Mouse (Mus musculus) cerebral cortex, adult 2 months (tissue): ENCODE data around the gene Pex7.

Experiments
- WGBS: fragments of 180-500 bp; shearing (Covaris S2); methylation state at CpG from one replicate; pipeline ENCODE4 v1.1.7; 2018; 5-methylcytosine and 5-hydroxymethylcytosine counted together

Pex7 gene

DNA sequence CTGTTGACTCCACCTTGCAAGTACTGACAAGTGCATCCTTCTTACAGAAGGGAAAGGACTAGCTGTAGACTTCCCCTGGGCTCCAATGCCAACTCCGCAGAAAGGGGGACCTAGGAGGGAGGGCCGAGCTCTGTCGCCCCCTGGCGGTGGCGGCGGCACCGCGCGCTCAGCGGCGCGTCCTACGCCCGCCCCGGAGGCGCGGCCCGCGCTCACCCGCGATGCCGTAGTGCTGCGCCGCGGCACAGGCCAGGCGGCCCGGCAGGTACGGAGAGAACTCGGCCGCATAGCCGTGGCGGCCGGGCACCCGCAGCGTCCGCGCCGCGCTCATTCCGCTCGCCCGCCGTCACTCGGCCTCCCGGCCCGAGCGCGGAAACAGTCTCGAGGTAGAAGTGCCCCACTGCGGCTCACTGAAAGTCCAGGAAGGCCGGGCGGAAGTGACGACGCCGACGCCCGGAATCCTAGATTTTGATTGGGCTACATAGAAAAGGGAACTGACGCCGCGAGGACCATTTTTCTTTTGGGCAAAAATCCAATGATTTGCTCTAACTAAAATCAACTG lies at the start of gene Pex7:
Pex7 (minus strand) TSS at position 444 of the 559 bp plus-strand sequence.
- WGBS, result under 1% methylated on average over 60 of the region's 60 CpGs

DNA sequence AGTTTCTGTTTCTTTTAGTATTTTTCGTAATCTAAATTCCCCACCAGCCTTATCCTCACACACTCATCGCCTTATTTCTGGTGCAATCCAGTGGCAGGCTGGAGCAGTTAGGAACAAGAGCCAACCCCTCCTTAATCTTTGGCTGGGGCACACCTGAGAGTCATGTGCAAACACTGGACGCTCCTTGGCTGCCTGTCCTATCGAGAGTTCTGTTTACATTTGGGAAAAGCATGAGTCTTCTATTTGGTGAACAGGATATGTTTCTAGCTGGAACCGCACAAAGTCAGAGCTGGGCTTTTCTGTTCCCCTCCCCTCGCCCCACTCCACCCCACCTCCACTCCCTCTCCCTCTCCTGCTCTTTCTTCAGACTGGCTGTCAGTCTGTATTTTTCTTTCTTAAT lies 49.3 kb upstream of the Pex7 start:
- WGBS, result 63% methylated on average over 6 of the region's 6 CpGs

DNA sequence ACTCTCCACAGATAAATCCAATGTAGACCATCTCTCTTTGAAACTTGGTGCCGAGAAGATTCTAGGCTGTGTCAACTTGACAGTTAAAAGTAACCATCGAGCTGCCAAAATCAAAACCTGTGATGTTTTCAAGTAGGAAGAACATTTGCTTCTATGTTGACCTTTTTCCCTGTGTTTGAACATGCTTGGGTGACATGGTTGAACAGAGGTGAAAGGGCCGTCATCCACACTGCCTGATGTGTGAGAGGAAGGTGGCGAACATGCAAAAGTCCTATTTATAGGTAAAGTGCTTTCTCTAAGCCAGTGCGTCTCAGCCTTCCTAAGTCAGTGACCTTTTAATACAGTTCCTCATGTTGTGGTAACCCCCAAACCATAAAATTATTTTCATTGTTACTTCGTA lies 48.3 kb upstream of the Pex7 start:
- 88% methylated on average over 6 of the region's 6 CpGs for WGBS

DNA sequence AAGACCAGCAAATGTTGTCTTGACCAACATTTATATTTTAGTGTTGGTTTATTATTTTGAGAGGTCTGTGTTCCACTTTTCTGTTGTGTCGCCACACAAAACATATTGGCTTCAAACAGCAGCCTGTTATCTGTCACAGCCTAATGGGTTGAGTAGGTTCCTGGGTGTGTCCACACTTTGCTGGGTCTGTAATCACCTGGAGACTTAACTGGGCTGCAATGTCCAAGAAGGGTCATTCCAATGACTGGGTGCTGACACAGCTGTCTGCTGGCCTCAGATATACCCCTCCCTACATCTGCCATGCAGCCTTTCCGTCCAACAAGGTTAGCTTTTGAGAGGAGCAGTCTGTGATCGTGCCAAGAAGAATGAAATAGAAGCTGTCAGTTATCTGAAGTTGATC lies 47.1 kb upstream of the Pex7 start:
- WGBS, result 91% methylated on average over 3 of the region's 3 CpGs

DNA sequence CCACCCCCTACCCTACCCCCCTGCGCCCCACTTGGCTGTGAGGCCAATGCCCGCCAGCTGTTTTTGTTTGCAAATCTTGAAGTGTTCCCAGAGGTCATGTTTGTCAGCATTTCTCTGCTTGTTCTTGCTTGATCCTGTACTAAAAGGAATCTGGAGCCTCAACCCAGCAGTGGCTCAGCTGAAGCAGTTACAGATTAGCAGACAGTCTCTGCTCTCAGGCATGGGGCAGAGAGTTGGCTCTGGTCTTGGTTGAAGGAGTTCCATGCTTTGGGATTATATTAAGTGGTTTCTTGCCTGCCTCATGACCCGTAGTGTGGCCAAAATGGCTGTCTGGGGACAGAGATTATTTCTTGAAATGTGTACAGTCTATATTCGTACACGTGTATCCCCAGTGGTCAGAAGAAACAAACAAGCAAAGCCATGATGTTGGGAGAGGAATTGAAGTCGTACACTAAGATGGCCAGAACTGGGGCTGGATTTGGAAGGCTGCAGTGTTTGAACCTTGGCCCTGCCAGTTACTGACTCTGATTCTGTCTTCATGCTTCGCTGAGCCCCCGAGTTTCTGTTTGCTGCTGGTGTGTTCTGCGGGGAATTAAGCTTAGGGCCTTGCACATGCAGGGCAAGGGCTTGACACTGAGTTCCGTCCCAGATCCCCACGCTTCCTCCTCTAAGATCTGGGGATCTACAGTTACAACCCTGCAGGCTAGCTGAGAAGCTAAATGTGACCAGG lies 45.7 kb upstream of the Pex7 start:
- 89% methylated on average over 11 of the region's 11 CpGs for whole genome bisulfite sequencing

DNA sequence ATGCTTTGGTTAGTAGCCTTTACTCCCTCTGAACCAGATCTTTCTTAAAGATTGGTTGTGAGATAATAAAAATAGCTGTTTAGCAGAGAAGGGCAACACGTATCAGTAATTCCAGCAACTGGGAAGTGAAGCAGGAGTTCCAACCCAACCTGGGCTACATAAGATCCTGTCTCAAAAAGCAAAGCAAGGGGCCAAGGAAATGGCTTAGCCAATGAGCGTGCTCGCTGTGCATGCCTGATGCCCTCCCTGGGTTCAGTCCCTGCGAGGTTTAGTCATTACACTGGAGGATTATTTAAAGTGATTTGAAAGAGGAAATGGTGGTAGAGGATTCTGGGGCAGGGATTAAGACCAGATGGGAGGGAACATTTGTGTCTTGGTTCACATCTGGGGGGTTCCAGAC lies 41.6 kb upstream of the Pex7 start:
- WGBS, result 86% methylated on average over 4 of the region's 4 CpGs

DNA sequence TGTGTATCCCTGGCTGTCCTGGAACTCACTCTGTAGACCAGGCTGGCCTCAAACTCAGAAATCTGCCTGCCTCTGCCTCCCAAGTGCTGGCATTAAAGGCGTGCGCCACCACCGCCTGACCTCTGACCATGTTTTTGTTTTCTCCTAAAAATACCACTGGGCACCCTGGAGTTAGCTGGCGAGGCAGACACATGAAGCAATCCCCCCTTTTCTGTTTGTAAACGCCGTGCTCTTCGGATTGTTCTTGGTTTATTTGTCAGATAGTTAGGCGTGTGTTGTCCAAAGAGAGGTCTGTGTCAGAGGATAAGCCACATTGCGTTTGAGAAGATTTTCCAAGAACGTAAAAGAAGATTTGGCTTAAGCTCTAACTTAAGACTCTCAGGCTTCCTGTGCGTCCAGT lies 40.9 kb upstream of the Pex7 start:
- 96% methylated on average over 11 of the region's 11 CpGs for WGBS

DNA sequence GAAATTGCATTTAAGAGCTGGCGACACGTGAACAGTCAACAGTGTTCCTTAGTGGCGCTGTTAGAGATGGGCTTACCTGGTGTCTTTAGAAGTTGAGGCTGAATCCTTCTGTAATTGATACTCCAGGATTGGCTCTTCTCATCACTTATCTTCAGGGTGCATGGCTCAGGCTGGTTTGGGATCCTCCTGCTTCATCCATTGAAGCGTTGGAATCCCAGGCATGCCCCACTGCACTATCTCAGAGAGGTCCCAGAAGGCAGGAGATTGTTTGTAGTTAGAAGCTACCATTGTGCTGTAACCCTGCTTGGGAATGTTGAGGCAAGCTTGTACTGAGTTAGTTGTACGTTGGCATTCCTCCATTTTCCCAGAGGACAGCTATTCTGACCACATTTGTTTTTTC lies 40.4 kb upstream of the Pex7 start:
- 96% methylated on average over 5 of the region's 5 CpGs for WGBS

DNA sequence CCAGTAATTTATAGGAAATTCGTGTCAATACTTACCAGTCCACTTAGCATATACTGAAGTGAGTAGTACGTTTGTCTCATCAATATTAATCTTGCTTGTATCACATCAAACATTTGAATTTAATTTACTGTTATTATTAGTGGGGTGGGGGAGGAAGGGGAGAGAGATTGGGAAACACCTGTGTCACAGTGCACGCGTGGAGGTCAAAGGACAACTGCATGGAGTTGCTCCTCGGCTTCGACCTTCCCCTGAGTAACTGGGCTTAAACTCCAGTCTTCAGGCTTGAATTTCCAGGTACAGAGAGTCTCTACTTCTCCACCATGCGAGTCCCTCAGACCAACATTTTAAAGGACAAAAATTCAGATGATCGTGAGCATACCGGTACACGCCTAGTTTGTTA lies 40.0 kb upstream of the Pex7 start:
- 93% methylated on average over 10 of the region's 10 CpGs for whole genome bisulfite sequencing

DNA sequence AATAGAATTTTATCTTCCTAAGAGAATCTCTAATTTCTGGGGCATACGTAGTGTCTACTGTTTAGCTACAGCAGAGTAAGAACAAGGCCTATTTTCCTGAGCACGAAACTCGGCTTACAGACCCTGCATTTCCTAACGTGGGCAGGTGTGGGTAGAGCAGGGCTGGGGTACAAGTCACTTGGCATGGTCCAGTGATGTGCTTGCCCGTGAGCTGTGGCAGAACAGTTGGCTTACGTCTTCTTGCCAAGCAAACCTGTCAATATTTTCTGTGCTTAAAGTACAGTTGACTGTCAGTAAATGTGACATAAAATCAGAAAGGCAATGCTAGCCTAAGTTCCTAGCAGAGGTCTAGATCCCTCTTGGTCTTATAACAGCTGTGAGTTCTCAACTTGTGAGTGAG lies 39.2 kb upstream of the Pex7 start:
- 69% methylated on average over 6 of the region's 6 CpGs for WGBS

DNA sequence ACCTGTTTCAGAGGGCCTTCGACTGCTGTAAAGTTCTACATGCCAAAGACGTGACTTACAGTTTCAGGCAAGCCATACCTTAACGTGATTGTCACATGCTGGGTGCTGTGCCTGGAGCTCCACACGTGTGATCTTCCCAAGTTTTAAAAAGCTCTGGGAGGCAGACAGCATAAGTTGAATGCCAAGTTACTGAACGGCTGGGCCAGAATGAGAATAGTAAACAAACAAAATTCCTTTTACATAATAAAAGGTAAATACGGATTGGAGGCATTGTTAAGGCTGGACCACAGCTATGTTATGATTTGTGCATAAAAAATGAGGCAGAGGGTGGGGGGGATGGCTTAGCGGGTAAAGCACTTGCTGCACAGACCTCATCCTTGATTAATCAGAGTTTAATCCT lies 38.2 kb upstream of the Pex7 start:
- WGBS, result 60% methylated on average over 7 of the region's 7 CpGs

DNA sequence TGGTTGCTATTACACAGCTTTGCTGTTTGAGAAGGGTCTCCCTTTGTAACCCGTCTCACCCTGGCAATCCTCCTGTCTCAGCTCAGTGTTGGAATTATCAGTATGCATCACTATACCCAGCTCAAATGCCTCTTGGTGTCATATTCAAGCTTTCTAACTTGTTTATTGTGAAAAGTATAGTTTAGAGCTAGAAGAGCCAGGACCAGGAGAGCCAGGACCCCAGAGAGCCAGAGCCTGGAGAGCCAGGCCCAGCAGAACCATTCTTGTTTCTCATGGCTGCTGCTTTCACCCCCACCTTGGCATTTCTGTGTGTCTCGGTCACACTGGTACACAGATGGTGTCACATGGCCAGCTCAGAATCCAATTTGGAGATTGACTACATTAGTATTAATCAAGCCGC lies 35.1 kb upstream of the Pex7 start:
- WGBS, result 94% methylated on average over 3 of the region's 3 CpGs

DNA sequence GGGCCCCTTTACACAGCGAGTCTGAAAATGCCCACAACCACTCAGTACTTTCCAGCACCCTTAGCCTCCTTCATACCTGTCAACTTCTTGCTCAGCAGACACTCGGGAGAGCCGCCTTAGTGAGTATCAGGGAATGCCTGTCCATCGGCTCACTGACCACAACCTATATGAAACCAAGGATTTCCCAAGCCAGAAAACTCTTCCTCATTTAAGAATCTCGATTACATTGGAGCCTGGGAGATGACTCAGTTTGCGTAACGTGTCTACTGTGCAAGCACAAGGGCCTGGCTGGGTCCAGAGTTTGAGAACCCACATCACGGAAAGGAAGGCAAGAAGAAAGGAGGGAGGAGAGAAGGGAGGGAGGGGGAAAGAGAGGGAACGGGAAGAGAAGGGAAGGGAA lies 34.4 kb upstream of the Pex7 start:
- WGBS, result 84% methylated on average over 9 of the region's 9 CpGs

DNA sequence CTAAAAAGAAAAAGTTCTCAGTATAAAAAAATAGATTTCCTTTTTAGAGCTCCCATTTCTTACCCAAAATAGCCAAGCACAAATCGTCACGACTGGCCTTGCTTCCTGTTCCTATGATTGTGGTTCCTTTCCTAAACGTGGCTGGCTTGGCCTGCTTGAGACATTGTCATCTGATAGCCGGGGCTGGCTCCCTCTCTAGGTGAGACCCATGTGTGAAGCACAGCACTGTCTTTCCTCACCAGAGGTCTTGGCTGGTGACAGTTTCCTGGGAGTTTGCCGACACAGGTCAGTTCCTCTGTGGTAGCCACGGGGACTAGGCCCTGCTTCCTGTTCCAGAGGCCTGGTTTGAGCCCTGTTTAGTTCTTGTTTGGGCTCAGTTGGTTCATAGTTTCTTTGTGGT lies 33.6 kb upstream of the Pex7 start:
- 29% methylated on average over 6 of the region's 6 CpGs for WGBS

DNA sequence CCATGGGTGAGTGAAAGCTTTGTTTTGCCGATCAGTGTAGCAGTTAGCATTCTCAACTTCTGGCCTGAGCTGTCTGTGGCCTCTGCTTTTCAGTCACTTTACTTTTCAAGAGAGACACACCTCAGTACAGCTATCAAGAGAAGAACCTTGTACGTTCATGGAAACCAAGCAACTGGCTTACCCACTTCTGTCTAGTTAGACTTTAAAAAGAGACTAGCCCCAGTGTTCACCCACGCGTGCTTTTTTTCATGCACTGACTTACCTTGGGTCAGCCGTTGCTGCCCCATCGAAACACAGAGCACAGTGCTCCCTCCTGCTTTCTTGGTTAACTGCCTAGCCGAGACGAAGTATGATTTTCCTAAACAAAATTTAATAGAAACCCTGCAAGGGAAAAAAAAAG lies 33.1 kb upstream of the Pex7 start:
- 52% methylated on average over 8 of the region's 8 CpGs for WGBS

DNA sequence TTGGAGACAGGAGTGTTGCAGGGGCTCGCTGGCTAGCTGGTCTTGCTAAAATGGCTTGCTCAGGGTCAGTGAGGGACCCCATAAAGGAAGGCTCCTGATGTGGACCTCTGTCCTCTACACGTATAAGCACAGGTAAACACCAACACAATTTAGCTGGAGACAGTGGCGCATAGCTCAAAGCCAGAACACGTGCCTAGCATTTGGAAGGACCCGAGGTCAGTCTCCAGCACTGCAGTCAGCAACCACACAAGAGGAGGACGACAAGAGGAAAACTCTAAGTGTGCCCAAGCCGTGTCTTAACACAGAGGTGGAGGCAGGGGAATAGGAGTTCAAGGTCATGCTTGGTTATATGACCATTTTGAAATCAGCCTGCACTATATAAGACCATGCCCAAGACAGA lies 32.6 kb upstream of the Pex7 start:
- WGBS, result 81% methylated on average over 7 of the region's 7 CpGs

DNA sequence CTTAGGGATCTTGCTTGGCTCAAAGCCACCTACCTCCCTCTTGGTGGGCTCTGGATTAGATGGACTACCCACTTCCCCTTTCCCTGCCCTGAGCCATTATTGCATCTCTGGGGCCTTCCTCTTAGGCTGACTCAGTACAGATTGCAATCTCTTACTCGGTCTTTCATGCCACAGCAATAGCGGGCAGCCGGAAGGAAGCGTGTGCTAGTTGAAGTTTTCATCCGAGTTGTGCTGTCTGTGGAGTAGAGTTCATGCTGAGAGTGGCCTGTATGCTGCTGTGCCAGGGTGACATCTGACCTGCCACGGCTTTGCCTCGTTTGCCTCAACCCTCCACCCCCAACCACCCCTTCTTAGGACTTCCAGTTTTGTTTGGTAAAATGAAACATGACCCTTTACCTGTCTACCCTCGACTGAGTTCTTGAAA lies 31.8 kb upstream of the Pex7 start:
- 41% methylated on average over 8 of the region's 8 CpGs for WGBS

DNA sequence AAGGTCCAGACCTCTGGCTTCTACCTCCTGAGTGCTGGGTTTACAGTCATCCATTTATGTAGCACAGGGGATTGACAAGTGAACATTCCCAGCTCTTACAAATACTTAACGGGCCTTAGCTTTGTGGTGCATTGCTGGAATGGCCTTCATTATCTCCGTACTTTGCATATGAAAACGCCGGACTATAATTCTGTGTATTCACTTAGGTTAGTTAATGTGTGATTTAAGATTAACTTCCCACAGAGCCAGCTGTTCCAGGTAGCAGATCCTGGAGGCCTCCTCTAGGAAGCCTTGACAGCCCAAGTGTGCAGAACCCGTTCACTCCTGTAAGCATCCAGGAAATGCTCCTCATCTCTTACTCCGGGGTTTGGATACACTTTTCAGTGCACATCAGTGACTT lies 31.2 kb upstream of the Pex7 start:
- WGBS, result 72% methylated on average over 6 of the region's 6 CpGs

DNA sequence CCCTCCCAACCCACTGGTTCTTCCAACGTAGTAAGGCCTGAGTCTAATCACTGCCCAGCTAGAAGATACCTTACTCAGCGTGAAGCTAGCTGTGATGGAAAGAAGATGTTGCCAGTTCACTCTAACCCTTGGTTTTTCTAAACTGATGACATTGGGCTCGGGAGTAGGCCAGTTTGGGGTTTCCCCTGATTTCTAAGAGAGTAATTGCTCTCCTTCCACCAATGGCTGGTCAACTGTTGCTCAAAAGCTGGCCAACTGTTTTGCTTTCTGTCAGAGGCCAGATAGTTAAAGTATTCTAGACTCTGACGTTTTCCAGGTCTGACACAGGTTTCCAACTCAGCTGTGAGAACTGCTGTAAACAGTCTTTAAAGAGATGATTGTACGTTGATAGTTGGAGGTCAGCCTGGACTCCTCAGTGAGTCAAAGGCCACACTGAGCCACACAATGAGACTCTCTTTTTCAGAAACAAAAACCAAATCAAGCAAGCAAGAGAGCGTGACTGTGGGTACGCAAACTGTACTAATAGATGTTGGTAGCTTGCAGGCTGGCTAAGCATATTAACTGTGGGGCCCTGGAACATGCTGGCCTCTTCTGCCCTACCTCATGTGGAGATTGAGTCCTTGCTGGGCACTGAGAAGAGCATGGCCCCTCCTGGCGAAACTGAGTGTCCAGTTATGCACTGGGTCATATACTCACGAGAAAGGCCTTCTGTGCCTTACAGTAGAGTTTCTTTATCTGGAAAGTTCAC lies 29.6 kb upstream of the Pex7 start:
- 63% methylated on average over 9 of the region's 9 CpGs for WGBS

DNA sequence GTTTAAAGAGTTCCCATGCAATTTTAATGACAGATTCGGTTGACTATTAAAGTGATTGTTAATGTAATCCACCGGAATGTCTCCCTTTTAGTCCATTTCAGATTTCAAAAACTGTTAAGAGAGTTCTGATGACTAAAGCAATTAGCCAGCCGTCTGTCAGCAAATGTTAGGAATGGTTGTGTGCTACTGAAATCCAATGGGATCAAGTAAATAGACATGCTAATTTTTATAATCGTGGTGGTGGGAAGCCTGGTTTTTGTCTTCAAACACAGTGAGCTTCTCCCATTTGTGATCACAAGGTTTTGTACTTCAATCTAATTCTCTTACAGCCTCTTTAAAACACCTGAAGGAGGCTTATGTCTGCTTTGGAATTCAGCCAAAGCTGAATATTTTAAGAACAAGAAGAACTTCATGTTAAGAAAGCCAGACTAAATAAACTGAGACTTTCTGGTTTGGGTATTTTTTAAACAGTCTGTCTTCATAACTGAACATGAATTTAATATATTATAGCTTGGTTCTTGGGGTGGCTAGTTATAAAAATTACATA lies 28.4 kb upstream of the Pex7 start:
- WGBS, result 40% methylated on average over 4 of the region's 4 CpGs

DNA sequence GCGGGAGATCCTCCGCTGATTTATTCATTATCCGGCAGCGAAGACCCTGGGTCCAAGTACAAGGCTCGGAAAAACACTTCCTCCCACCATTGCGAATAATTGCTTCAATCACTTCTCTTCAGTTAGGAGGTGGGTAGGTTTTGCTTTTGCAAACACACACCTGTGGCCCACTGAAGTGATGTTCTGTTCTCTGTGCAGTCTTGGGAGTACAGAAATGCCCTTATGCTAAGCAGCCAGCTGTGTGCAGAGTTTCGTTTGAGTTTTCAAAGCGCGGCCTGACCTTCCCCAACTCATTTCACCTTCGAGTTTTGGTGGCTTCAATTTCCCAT lies 27.8 kb upstream of the Pex7 start:
- 17% methylated on average over 10 of the region's 10 CpGs for WGBS

DNA sequence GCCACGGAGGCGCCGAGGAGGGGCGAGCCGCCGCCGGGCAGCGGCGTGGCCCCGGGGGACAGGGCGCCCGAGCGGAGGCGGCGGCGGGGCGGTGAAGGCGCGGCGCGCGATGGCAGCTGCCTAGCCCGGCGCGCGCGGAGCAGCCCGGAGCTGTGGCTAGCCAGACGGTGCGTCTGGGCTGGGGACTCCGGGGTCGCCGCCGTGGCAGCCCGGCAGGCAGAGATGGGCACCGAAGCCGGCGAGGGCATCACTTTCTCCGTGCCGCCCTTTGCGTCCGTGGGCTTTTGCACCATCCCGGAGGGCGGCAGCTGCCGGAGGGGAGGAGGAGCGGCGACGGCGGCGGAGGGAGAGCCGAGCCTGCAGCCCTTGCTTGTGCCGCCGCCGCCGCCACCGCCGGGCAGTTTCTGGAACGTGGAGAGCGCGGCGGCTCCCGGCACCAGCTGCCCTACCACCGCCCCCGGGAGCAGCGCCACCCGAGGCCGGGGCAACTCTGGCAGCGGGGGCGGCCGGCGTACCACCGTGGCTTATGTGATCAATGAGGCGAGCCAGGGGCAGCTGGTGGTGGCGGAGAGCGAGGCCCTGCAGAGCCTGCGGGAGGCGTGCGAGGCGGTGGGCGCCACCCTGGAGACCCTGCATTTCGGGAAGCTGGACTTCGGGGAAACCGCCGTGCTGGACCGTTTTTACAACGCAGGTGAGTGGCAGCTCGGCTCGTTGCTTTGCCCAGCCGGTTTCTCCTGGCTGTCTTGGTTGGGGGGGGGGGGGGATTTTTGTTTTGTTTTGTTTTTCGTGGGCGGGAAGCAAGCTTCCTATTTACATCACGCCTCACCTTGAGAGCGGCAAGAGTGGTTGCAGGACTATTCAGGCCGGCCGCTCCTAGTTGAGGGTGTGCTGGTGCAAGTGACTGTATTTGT lies 27.1 kb upstream of the Pex7 start, which contains the start of gene Map3k5:
Map3k5 (plus strand) TSS at position 89 of the 911 bp plus-strand sequence.
- under 1% methylated on average over 93 of the region's 95 CpGs for WGBS
